Mouse (Mus musculus) embryonic facial prominence, embryonic 13.5 days (tissue): ENCODE data around the gene Ccdc167. TPM values are rescaled to one million over a fixed set of nuclear protein-coding genes. Genes with fewer than 3 reads are reported as not detected.
"Not testable (repeated sequence)": the region's sequence is repeated elsewhere in the genome, so short reads cannot be mapped to it uniquely, and the experiment has no call there.

ENCODE experiments used
- ATAC-seq: fragments of 200-750 bp; cut with Nextera tagmentation; 2 replicates; pipeline ENCODE4 v1.8.0; 2017; ENCODE audit warnings: low read depth; ENCODE audit not compliant: insufficient number of reproducible peaks, insufficient read depth, low FRiP score, low TSS enrichment
- H3K27ac ChIP-seq: fragments of 300-500 bp; sonication (generic); 2 replicates; pipeline ENCODE4 v1.5.1; 2015; ENCODE audit warnings: moderate library complexity, mild to moderate bottlenecking, inconsistent platforms
- H3K27me3 ChIP-seq: fragments of 300-500 bp; sonication (generic); 2 replicates; pipeline ENCODE4 v1.6.1; 2015; ENCODE audit warnings: mild to moderate bottlenecking, inconsistent platforms
- H3K36me3 ChIP-seq: fragments of 300-500 bp; sonication (generic); 2 replicates; pipeline ENCODE4 v1.6.1; 2015; ENCODE audit warnings: mild to moderate bottlenecking, inconsistent platforms
- H3K4me1 ChIP-seq: fragments of 300-500 bp; sonication (generic); 2 replicates; pipeline ENCODE4 v1.6.1; 2015; ENCODE audit warnings: inconsistent platforms
- H3K4me2 ChIP-seq: fragments of 300-500 bp; sonication (generic); 2 replicates; pipeline ENCODE4 v1.6.1; 2015; ENCODE audit warnings: moderate library complexity, mild to moderate bottlenecking, inconsistent platforms
- H3K4me3 ChIP-seq: fragments of 300-500 bp; sonication (generic); 2 replicates; pipeline ENCODE4 v1.5.1; 2015; ENCODE audit warnings: mild to moderate bottlenecking, inconsistent platforms
- H3K9ac ChIP-seq: fragments of 300-500 bp; sonication (generic); 2 replicates; pipeline ENCODE4 v1.6.1; 2015; ENCODE audit warnings: mild to moderate bottlenecking, inconsistent platforms
- H3K9me3 ChIP-seq: fragments of 300-500 bp; sonication (generic); 2 replicates; pipeline ENCODE4 v1.6.1; 2016; ENCODE audit warnings: inconsistent platforms
- WGBS: fragments of 180-500 bp; shearing (Covaris S2); methylation state at CpG from one replicate; pipeline ENCODE4 v1.1.7; 2015; ENCODE audit warnings: mixed read lengths; 5-methylcytosine and 5-hydroxymethylcytosine counted together
- polyA plus RNA-seq: library from polyadenylated mRNA; unstranded; fragments of >200 nt; fragmentation: Nextera tagmentation; extraction: Ambion mirVana; gene quantifications from 2 replicates; pipeline ENCODE4 v1.2.1, GENCODE M21; 2015

The Ccdc167 gene
- polyA plus RNA-seq, 1 experiment from 2014 or later = 14.5 TPM

GRCm38 (mm10) chr17:29718660-29719059, 1.8 kb upstream of the Ccdc167 start:
- WGBS = 86% methylated on average over 8 of the region's 8 CpGs

DNA sequence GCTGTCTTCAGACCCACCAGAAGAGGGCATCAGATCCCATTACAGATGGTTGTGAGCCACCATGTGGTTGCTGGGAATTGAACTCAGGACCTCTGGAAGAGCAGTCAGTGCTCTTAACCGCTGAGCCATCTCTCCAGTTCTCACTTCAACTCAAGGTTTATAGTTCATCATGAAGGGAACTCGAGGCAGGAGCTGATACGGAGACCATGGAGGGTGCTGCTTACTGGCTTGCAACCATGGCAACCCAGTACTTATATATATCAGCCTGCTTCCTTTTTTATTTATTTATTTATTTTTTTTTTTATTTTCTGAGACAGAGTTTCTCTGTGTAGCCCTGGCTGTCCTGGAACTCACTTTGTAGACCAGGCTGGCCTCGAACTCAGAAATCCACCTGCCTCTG, 3.1 kb downstream of the Ccdc167 start:
- H3K4me3 ChIP-seq, H3K27ac ChIP-seq, ATAC-seq, H3K36me3 ChIP-seq, H3K9me3 ChIP-seq, H3K4me2 ChIP-seq, H3K27me3 ChIP-seq, H3K9ac ChIP-seq: not testable (repeated sequence)
- H3K4me1 ChIP-seq = peaks cover 34% of the 10 kb centered on the region
- 97% methylated on average over 4 of the region's 4 CpGs for WGBS

More at GRCm38 (mm10) chr17:29718660-29719059, 1.8 kb upstream of the Ccdc167 start:
- no peak overlapping the region for H3K9ac ChIP-seq
- no peak overlapping the region for H3K4me3 ChIP-seq
- no peaks in the 10 kb centered on the region for H3K27me3 ChIP-seq
- H3K36me3 ChIP-seq = peaks cover 8% of the 10 kb centered on the region; the same call in 1 of the 2 replicates
- no peak overlapping the region for H3K27ac ChIP-seq
- 0 out of 2 replicates have a peak, but pooled peaks cover 3% of the 10 kb centered on the region for H3K9me3 ChIP-seq
- ATAC-seq = no peak
- no peak overlapping the region for H3K4me2 ChIP-seq
- peaks cover 9% of the 10 kb centered on the region for H3K4me1 ChIP-seq

- Histone ChIP-seq H3K4me3 (no peak overlapping the region), H3K4me1 (peaks cover 35% of the 10 kb centered on the region), H3K9me3 (no peaks in the 10 kb centered on the region), H3K27me3 (no peaks in the 10 kb centered on the region), H3K4me2 (no peak overlapping the region), H3K36me3 (peaks cover 8% of the 10 kb centered on the region; the same call in 1 of the 2 replicates), H3K9ac (no peak overlapping the region), H3K27ac (no peak overlapping the region)
- WGBS = 73% methylated on average over 7 of the region's 7 CpGs
- no peak for ATAC-seq
Observed at GRCm38 (mm10) chr17:29712565-29712964, 4.3 kb downstream of the Ccdc167 start.

GRCm38 (mm10) chr17:29711745-29712431, 5.0 kb downstream of the Ccdc167 start:
- Histone ChIP-seq H3K4me1 (peaks cover 34% of the 10 kb centered on the region), H3K4me2 (no peak overlapping the region), H3K4me3 (no peak overlapping the region), H3K27ac (no peak overlapping the region), H3K27me3 (no peaks in the 10 kb centered on the region), H3K9me3 (no peaks in the 10 kb centered on the region), H3K36me3 (peaks cover 8% of the 10 kb centered on the region; the same call in 1 of the 2 replicates), H3K9ac (no peak overlapping the region; the same call in 1 of the 2 replicates)
- 77% methylated on average over 8 of the region's 8 CpGs for WGBS
- ATAC-seq = no peak

GRCm38 (mm10) chr17:29711076-29711744, 5.6 kb downstream of the Ccdc167 start:
- Histone ChIP-seq H3K4me2 (no peak overlapping the region), H3K4me1 (peaks cover 35% of the 10 kb centered on the region)

GRCm38 (mm10) chr17:29710562-29711044, 6.2 kb downstream of the Ccdc167 start:
- peaks cover 9% of the 10 kb centered on the region; the same call in 1 of the 2 replicates for H3K36me3 ChIP-seq
- no peaks in the 10 kb centered on the region for H3K27me3 ChIP-seq
- no peak overlapping the region for H3K4me2 ChIP-seq
- no peak for ATAC-seq
- no peak overlapping the region for H3K4me3 ChIP-seq
- peaks cover 31% of the 10 kb centered on the region for H3K4me1 ChIP-seq
- 78% methylated on average over 11 of the region's 11 CpGs for WGBS
- H3K27ac ChIP-seq = no peak overlapping the region
- peak overlapping the region; percentile 36; the same call in 1 of the 2 replicates for H3K9ac ChIP-seq
- no peaks in the 10 kb centered on the region for H3K9me3 ChIP-seq

More at GRCm38 (mm10) chr17:29711076-29711744, 5.6 kb downstream of the Ccdc167 start:
- WGBS = 78% methylated on average over 19 of the region's 19 CpGs
- no peak overlapping the region for H3K27ac ChIP-seq
- no peaks in the 10 kb centered on the region for H3K27me3 ChIP-seq
- no peak overlapping the region for H3K4me3 ChIP-seq
- ATAC-seq = no peak
- H3K36me3 ChIP-seq = peaks cover 8% of the 10 kb centered on the region; the same call in 1 of the 2 replicates
- no peak overlapping the region; the same call in 1 of the 2 replicates for H3K9ac ChIP-seq
- H3K9me3 ChIP-seq = no peaks in the 10 kb centered on the region

DNA sequence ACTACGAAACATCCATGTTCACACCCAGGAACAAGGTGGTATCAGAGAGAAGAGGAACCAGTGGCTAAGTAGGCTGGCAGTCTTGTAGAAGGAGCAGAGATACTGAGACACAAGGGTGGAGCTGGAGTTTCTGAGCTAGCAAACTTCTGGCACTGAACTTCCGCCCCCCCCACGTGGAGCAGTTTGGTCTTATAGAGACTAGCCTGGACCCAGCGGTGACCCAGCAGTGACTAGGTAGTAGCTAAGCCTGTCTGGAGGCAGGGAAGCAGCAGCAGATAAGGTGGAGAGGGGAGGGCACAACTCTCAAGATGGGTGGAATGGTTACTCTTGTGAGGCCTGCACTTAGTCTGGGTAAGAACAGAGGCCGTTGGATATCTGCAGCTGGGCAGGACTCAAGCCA, 8.1 kb downstream of the Ccdc167 start:
- no peak overlapping the region for H3K27ac ChIP-seq
- WGBS = 80% methylated on average over 5 of the region's 5 CpGs
- H3K4me1 ChIP-seq = peaks cover 31% of the 10 kb centered on the region

DNA sequence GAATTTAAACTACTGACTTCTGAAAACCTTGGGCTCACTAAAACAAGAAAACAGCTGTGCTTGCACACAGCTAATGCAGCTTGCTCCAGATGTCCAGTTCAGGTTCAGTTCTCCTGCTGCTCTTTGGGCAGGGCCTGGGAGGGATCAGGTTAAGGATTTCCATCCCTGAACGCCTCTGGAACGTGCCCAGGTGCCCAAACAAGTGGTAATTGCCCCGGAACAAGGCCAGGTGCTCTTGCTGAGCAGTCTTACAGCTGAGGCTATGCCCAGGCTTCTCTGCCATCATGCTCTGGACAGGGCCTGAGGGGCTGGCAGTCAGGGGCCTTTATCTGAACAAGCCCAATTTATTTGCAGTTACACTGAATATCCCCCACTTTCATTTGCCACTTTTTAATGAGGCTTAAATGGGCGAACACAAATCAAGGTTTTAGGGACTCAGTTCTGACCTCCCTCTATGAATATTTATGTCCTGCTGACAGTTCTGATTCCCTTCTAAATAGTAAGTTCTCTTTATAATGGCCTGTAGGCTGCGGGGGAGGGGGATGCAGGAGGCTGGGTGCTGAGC, 9.8 kb downstream of the Ccdc167 start:
- H3K4me2 ChIP-seq = no peak overlapping the region
- no peak overlapping the region for H3K27ac ChIP-seq
- no peaks in the 10 kb centered on the region for H3K27me3 ChIP-seq
- H3K9ac ChIP-seq = no peak overlapping the region
- no peaks in the 10 kb centered on the region for H3K9me3 ChIP-seq
- no peak overlapping the region for H3K4me3 ChIP-seq
- H3K4me1 ChIP-seq = peaks cover 28% of the 10 kb centered on the region
- no peak for ATAC-seq
- peaks cover 32% of the 10 kb centered on the region for H3K36me3 ChIP-seq
- whole genome bisulfite sequencing = 52% methylated on average over 5 of the region's 5 CpGs

More for the DNA sequence above, 8.1 kb downstream of the Ccdc167 start:
- Histone ChIP-seq H3K36me3 (peaks cover 15% of the 10 kb centered on the region), H3K27me3 (no peaks in the 10 kb centered on the region), H3K4me3 (no peak overlapping the region), H3K9ac (no peak overlapping the region), H3K4me2 (no peak overlapping the region), H3K9me3 (no peaks in the 10 kb centered on the region)
- no peak for ATAC-seq

DNA sequence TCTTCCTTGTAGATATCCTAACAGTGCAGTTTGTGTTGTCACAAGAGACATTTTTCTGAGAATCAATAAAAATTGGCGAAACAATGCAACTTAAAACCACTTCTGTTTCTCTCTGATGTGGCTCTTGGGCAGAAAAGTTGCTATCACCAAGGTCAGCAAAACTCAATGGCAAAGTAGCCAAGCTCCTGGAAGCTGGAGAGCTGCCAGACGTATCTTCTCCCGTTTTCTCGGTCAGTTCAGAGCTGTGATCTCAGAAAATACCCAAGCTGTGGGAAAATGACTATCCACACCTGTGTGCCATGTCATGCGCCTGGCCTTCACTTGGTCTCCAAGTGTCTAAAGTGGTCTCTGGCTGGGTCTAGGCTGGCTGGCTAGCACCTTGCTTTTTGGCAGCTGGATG, 11.0 kb downstream of the Ccdc167 start:
- H3K4me1 ChIP-seq = peaks cover 16% of the 10 kb centered on the region
- no peak overlapping the region for H3K9ac ChIP-seq
- no peaks in the 10 kb centered on the region for H3K9me3 ChIP-seq
- no peak overlapping the region for H3K27ac ChIP-seq
- WGBS = 82% methylated on average over 5 of the region's 5 CpGs
- H3K36me3 ChIP-seq = peaks cover 44% of the 10 kb centered on the region
- H3K4me2 ChIP-seq = no peak overlapping the region
- H3K27me3 ChIP-seq = no peaks in the 10 kb centered on the region
- H3K4me3 ChIP-seq = no peak overlapping the region
- no peak for ATAC-seq

DNA sequence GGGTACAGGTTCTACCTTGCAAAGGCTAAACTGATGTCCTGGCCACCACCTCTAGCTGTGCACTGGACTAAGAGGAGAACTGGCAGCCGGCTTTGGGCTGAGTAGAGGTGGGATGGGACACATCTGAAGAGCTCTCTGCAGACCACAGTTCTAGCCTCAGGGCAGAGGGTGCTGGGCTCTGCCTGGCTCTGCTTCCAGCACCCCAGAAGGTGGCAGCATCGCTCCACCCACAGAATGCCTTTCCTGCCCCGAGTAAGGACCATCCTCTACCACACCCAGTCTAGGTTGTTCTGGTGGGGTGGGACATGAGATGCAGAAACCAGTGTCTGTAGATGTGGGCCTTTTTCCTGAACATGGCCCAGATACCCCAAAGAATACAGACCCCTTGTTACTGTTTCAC, 12.1 kb downstream of the Ccdc167 start:
- Histone ChIP-seq H3K36me3 (peaks cover 55% of the 10 kb centered on the region), H3K27ac (no peak overlapping the region)

GRCm38 (mm10) chr17:29702938-29703710, 13.7 kb downstream of the Ccdc167 start:
- H3K4me1 ChIP-seq = peaks cover 5% of the 10 kb centered on the region; the same call in 1 of the 2 replicates
- no peak overlapping the region for H3K27ac ChIP-seq
- H3K9me3 ChIP-seq = no peaks in the 10 kb centered on the region
- no peak overlapping the region for H3K4me3 ChIP-seq
- no peak for ATAC-seq
- H3K27me3 ChIP-seq = no peaks in the 10 kb centered on the region
- H3K4me2 ChIP-seq = no peak overlapping the region
- H3K36me3 ChIP-seq = peaks cover 72% of the 10 kb centered on the region
- H3K9ac ChIP-seq = no peak overlapping the region
- 75% methylated on average over 4 of the region's 4 CpGs for WGBS

More for the DNA sequence above, 12.1 kb downstream of the Ccdc167 start:
- Histone ChIP-seq H3K9ac (no peak overlapping the region), H3K9me3 (no peaks in the 10 kb centered on the region), H3K4me2 (no peak overlapping the region), H3K4me3 (no peak overlapping the region), H3K27me3 (no peaks in the 10 kb centered on the region), H3K4me1 (peaks cover 13% of the 10 kb centered on the region; the same call in 1 of the 2 replicates)
- 21% methylated on average over 3 of the region's 3 CpGs for WGBS
- no peak for ATAC-seq
